Mouse (Mus musculus) left cerebral cortex, postnatal 4 days (tissue): Measurements from ENCODE around the gene Kdm4a. TPM values are rescaled to one million over a fixed set of nuclear protein-coding genes. Genes with fewer than 3 reads are reported as not detected.

Experiments
- DNase-seq: peaks from one replicate; pipeline ENCODE4 v3.0.0-alpha.2; 2022
- intact Hi-C: fragments of 180-260 bp; cut with DNase I; formaldehyde crosslinking; loops from one replicate; pipeline ENCODE4 v1.15.1; 2025
- total RNA-seq, 2 experiments: library from RNA; stranded (reverse); gene quantifications; 2 replicates each; pipeline ENCODE4 v1.2.3; 2021

The Kdm4a gene
- total RNA-seq, 2 experiments from 2014 or later: 88.8 to 91.8 TPM

- intact Hi-C loops: no loop called here
- no peak for DNase-seq
Measured at GRCm38 (mm10) chr4:118157666-118158065, 22.2 kb downstream of the Kdm4a start.

- intact Hi-C loops: no loop called here
- DNase-seq: peak; percentile 46
Measured at GRCm38 (mm10) chr4:118156559-118156958, 23.3 kb downstream of the Kdm4a start.

- no peak for DNase-seq
- intact Hi-C loops: no loop called here
Measured at GRCm38 (mm10) chr4:118154889-118155288, 25.0 kb downstream of the Kdm4a start.

- intact Hi-C loops: no loop called here
- DNase-seq: peak; percentile 89
Measured at GRCm38 (mm10) chr4:118152020-118152785, 27.6 kb downstream of the Kdm4a start.

- intact Hi-C loops: no loop called here
- no peak for DNase-seq
Measured at GRCm38 (mm10) chr4:118150804-118151203, 29.0 kb downstream of the Kdm4a start.

- intact Hi-C loops: no loop called here
- peak; percentile 73 for DNase-seq
Measured at GRCm38 (mm10) chr4:118149956-118150680, 29.7 kb downstream of the Kdm4a start.

GRCm38 (mm10) chr4:118149055-118149576 is 30.7 kb downstream of the Kdm4a start:
- DNase-seq: no peak
- intact Hi-C loops: no loop called here

- intact Hi-C loops: no loop called here
- no peak for DNase-seq
Measured at GRCm38 (mm10) chr4:118148317-118148687, 31.5 kb downstream of the Kdm4a start.

GRCm38 (mm10) chr4:118147547-118148316 is 32.1 kb downstream of the Kdm4a start:
- intact Hi-C loops: no loop called here
- DNase-seq: peak; percentile 50

- DNase-seq: no peak
- intact Hi-C loops: no loop called here
Measured at GRCm38 (mm10) chr4:118147090-118147489, 32.8 kb downstream of the Kdm4a start.

- DNase-seq: no peak
- intact Hi-C loops: no loop called here
Measured at GRCm38 (mm10) chr4:118144324-118144723, 35.5 kb downstream of the Kdm4a start.

GRCm38 (mm10) chr4:118143679-118144078 is 36.2 kb downstream of the Kdm4a start:
- intact Hi-C loops: no loop called here
- no peak for DNase-seq

- intact Hi-C loops: no loop called here
- DNase-seq: no peak
Measured at GRCm38 (mm10) chr4:118141511-118141910, 38.3 kb downstream of the Kdm4a start.

- intact Hi-C loops: no loop called here
- peak; percentile 92 for DNase-seq
Measured at GRCm38 (mm10) chr4:118138891-118139290, 41.0 kb downstream of the Kdm4a start.

GRCm38 (mm10) chr4:118137857-118138256 is 42.0 kb downstream of the Kdm4a start:
- intact Hi-C loops: no loop called here
- DNase-seq: no peak

- intact Hi-C loops: no loop called here
- DNase-seq: no peak
Measured at GRCm38 (mm10) chr4:118137311-118137710, 42.5 kb downstream of the Kdm4a start.

GRCm38 (mm10) chr4:118135414-118135813 is 44.4 kb downstream of the Kdm4a start:
- DNase-seq: no peak
- intact Hi-C loops: no loop called here

GRCm38 (mm10) chr4:118134485-118135365 is 45.1 kb downstream of the Kdm4a start, which contains the start of gene St3gal3:
Gene St3gal3, minus strand, starts transcription at chr4:118134914.
- peak; percentile 99 for DNase-seq
- intact Hi-C loops: no loop called here

- intact Hi-C loops: no loop called here
- DNase-seq: no peak
Measured at GRCm38 (mm10) chr4:118131329-118131728, 48.5 kb downstream of the Kdm4a start.
